Mouse (Mus musculus) MEL (cell line): ENCODE measurements around the gene Mpg.

Experiments
- CTCF ChIP-seq, 3 experiments: IDR thresholded peaks in 2 of 3; conservative IDR thresholded peaks in 1 of 3; 2 replicates each; pipeline ENCODE4 v1.5.1; 2011 to 2012; ENCODE audit warnings: low read length in 3 of 3, low read depth in 2 of 3, mild to moderate bottlenecking in 2 of 3, improper control_type of control experiment in 1 of 3, inconsistent platforms in 1 of 3, mixed read lengths in 1 of 3, moderate library complexity in 1 of 3; ENCODE audit not compliant: control insufficient read depth in 1 of 3, insufficient read depth in 1 of 3, poor library complexity in 1 of 3, severe bottlenecking in 1 of 3
- E2F4 ChIP-seq: IDR thresholded peaks from 2 replicates; pipeline ENCODE4 v1.6.1; 2011; ENCODE audit warnings: low read depth, low read length, improper control_type of control experiment, borderline replicate concordance
- GABPA ChIP-seq: IDR thresholded peaks from 2 replicates; pipeline ENCODE4 v1.6.1; 2012; ENCODE audit warnings: low read depth, mild to moderate bottlenecking, inconsistent platforms, low read length, improper control_type of control experiment, moderate library complexity
- KAT2A ChIP-seq: conservative IDR thresholded peaks from 2 replicates; pipeline ENCODE4 v1.6.1; 2012; ENCODE audit warnings: low read depth, low read length, improper control_type of control experiment, inconsistent platforms
- MAFK ChIP-seq: IDR thresholded peaks from 2 replicates; pipeline ENCODE4 v1.6.1; 2011; ENCODE audit warnings: low read depth, mild to moderate bottlenecking, low read length, improper control_type of control experiment, borderline replicate concordance
- POLR2A ChIP-seq, 2 experiments: IDR thresholded peaks; 2 replicates each; pipeline ENCODE4 v1.6.1; 2011 to 2012; ENCODE audit warnings: low read length in 2 of 2, mild to moderate bottlenecking in 2 of 2, control low read depth in 1 of 2, improper control_type of control experiment in 1 of 2, low read depth in 1 of 2, moderate library complexity in 1 of 2; ENCODE audit not compliant: control insufficient read depth in 1 of 2, insufficient read depth in 1 of 2, poor library complexity in 1 of 2
- UBTF ChIP-seq: IDR thresholded peaks from 2 replicates; pipeline ENCODE4 v1.6.1; 2012; ENCODE audit warnings: low read depth, mild to moderate bottlenecking, inconsistent platforms, low read length, improper control_type of control experiment, moderate library complexity, borderline replicate concordance; ENCODE audit not compliant: insufficient read depth
- USF1 ChIP-seq: IDR thresholded peaks from 2 replicates; pipeline ENCODE4 v1.6.1; 2014; ENCODE audit warnings: low read depth, mild to moderate bottlenecking, inconsistent platforms, low read length, improper control_type of control experiment, moderate library complexity

GRCm38 (mm10) chr11:32200075-32200601 is 26.2 kb upstream of the Mpg start, which contains the start of gene Il9r:
- no peak for TF ChIP-seq UBTF
- no peak for TF ChIP-seq GABPA
- TF ChIP-seq POLR2A (IDR thresholded peaks at IDR 0.05; ENCODE audit: control insufficient read depth in 1 of 2, insufficient read depth in 1 of 2, low read depth in 1 of 2, low read length in 2 of 2, poor library complexity in 1 of 2) = peak in 1 of 2 experiments; percentile 53; a peak in 1 of 4 replicates
- peak in 2 of 3 experiments; percentile 40 to 42; a peak in 3 of 6 replicates for TF ChIP-seq CTCF (IDR thresholded peaks at IDR 0.05 in 2 of 3, conservative IDR thresholded peaks at IDR 0.05 in 1 of 3; ENCODE audit: control insufficient read depth in 1 of 3, insufficient read depth in 1 of 3, low read depth in 2 of 3, low read length in 3 of 3, poor library complexity in 1 of 3, severe bottlenecking in 1 of 3)
- no peak for TF ChIP-seq E2F4
- TF ChIP-seq MAFK = no peak; the same call in 1 of the 2 replicates
- no peak for TF ChIP-seq KAT2A
- no peak for TF ChIP-seq USF1
